Mouse (Mus musculus): ENCODE data around the gene Xrn2.
A peak's percentile ranks its signal among the peaks of the same experiment; 100 is the strongest.
"Not testable (repeated sequence)": the region's sequence is repeated elsewhere in the genome, so short reads cannot be mapped to it uniquely, and the experiment has no call there.

The Xrn2 gene

DNA sequence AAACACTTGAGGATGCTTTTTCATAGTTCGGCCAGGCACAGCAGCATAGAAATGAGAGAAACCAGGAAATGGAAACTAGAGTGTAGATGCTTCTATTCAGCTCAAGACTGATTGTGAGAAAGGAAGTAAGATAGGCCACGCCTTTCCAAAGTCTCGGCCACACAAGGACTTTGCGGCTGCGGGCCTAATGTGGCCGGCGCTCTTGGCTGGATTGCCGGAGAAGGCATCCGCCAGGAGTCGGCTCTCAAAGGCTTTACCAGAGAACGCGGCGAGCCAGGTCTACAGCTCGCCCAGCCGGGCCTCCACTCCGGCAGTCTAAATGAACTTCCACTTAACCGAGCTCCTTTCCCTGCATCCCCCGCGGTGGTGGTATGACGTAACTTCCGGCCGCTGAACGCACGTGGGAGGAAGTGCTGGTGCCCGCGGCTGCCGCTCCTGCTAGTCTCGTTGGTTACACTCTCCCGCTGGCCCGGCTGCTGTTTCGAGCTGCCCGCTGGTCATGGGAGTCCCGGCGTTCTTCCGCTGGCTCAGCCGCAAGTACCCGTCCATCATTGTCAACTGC is at the start of gene Xrn2:
Gene Xrn2, plus strand, starts transcription at position 374 of the 562 bp plus-strand sequence.
- peak; percentile 96 for DNase-seq (ENCODE audit: low read depth, low spot score)

DNA sequence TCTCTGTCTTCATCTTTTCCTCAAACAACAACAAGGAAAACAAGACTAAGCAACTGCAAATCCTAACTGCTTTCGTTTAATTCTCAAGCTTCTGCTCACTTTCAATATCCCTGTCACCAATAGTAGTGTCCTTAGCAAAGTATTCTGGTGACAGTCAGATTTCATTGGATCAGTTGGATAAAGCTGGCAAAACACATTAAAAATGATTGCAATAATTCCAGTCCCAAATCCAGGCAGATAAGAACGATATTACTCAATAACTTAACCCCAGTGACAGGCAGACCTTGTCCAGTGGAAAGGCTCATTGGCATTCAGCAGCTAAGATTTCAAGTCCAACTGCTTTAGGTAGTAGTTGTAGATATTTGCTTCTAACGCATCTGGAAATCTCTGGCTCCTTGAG is 37.8 kb upstream of the Xrn2 start:
- no peak for DNase-seq (ENCODE audit: low read depth, low spot score)

DNA sequence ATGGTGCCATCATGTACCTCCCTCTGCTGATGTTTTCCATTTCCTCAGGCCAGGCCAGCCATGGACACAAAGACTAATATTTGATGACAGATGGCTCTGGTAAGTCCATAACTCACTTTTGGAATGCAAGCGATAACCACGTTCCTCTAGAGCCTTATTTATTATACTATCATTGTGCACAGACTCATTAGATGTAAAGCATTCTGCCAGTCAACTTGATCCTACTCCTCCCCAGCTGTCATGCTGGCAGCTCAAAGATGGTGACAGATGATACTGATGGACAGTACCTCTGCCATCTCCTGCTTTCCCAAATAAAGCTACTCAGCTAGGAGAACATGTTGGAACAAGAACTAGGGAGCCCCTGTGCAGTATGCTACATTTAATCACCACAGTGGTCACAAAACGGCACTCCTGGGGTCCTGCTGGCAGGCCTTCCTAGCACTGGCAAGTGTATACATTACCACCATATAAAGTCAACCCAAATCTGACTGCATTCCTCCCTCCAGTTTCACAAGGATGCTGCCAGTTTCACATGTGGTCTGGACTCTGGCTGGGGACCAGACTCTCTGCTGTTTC is 37.3 kb upstream of the Xrn2 start:
- DNase-seq (ENCODE audit: low read depth, low spot score): no peak

DNA sequence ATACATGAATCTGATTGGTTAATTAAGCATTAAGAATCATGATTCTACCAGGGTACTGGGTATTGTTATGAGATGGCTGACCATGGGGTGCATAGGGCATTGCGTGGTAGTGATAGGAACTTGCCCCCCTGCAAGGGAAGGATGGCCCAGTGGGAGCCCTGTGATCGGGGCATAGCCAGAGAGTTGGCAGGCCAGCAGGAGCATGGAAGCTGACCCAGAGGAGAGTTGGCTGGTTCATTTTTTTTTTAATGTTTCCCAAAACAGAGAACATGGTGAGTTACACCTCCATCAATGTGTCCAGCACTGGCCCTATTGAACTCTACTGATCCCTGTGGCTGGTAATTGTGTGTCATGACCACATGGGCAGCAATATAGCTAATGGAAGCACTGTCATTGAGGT is 30.0 kb upstream of the Xrn2 start:
- no peak for DNase-seq (ENCODE audit: low read depth, low spot score)

DNA sequence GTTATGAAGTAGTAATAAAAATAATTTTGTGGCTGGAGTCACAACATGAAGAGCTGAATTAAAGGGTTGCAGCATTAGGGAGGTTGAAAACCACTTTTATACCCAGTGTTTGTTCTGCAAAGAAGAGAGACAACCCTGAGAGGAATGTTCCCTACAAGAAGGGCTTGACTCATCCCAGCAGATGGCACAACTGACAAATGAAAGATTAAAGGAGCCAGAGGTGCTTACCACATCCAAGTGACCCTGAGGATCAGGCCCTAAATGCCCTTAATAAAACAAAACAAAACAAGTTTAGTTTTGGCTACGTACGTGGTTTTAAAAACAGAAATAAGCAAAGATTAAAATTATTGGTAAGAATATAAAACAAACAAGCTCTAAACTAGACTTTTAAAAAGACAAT is 28.0 kb upstream of the Xrn2 start:
- DNase-seq (ENCODE audit: low read depth, low spot score): no peak

DNA sequence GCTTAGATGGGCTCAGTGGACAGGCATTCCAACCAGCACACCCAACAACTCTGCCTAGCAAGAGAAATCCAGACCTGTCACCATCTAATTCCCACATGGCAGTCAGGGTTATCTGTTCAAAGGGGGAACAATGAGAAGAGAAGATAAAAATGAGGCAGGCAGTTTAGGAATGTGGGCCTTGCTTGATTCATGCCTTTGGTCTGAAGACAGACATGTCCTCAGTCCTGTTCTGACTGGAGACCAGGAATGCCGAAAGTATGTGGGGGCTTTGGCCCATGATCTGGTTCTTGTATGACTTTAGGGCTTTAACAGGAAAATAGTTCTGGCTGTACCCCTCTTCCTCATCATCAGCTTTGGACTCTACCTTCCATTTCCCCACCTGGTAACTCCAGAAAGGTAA is 27.0 kb upstream of the Xrn2 start:
- DNase-seq (ENCODE audit: low read depth, low spot score): no peak

DNA sequence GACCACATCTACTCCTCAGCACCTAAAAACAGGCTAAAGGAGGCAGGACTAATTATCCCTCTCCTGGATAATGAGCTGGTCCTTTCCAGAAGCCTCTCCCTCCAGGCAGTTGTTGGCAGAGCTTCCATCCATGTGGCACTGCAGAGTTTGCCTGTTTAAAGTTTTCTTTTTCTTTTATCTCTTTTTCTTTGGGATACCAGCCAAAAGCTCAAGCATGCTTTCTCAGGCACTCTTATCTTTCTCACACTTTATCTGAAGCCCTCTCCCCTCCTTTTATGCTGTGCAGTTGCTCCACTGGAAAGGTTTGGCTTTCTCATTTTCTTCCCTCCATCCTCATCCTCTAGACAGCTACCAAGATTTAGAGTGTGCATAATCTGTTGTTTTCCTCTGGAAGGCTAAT is 26.4 kb upstream of the Xrn2 start:
- no peak for DNase-seq (ENCODE audit: low read depth, low spot score)

DNA sequence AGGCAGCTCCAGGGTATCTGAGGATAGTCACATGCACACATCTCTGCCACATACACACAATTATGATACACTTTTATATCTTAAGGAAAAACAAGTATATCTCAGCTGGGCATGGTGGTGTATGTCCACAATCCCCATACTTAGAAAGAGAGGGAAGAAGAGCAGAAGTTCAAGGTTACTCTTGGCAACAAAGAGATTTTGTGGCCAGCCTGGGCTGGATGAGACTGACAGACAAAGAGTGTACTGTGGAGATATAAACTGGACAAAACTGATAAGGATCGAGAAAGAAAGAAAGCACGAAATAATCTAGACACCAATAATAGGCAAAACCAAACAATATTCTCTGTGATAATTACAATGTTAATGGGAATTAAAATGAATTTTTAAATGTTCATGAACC is 5.5 kb upstream of the Xrn2 start:
- DNase-seq (ENCODE audit: low read depth, low spot score): no peak

DNA sequence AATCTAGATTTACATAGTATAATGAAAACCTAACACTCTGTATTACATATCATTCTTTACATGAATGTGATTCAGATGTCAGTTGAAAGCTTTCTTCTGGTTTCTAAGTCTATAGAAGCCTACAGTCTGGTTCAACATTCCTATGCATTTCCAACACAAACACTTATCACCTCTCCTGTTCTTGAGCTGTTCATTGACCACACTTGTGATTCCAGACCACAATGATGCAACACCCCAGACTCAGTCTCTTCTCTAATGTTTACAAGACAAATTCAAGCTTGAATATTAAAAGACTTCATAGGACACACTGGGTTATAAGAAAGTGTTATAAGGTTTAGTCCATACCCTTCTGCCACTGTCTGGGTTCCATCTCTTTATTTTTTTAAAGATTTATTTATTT is 3.7 kb upstream of the Xrn2 start:
- no peak for DNase-seq (ENCODE audit: low read depth, low spot score)

DNA sequence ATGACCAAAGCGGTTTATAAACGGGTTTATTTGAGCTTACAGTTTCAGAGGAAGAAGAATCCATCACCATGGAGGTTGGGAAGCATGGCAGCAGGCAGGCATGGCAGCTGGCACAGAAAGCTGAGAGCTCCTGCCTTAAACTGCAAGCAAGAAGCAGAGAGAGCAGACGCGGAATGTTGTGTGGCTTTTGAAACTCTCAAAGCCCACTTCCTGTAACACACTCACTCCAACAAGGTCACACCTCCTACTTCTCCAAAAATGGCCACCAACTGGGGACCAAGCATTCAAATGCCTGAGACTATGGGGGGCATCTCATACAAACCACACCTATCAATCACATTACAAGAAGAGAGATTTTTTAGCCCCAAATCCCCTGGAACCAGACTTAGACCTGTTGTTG is 2.7 kb upstream of the Xrn2 start:
- no peak for DNase-seq (ENCODE audit: low read depth, low spot score)

DNA sequence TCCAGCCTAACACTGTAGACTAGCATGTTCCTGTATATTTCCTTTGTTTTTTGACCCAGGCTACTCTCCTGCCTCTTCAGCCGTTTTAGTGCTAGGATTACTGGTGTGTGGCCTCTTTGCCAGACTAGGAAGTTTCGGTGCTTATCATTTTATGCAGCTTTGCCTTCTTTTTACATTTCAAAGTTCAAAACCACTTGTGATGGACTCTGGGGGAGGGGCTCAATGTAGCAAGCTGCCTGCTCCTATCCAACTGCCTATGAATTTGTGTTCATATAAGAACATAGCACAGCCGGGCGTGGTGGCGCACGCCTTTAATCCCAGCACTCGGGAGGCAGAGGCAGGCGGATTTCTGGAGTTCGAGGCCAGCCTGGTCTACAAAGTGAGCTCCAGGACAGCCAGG is 1.8 kb upstream of the Xrn2 start:
- DNase-seq (ENCODE audit: low read depth, low spot score): no peak

DNA sequence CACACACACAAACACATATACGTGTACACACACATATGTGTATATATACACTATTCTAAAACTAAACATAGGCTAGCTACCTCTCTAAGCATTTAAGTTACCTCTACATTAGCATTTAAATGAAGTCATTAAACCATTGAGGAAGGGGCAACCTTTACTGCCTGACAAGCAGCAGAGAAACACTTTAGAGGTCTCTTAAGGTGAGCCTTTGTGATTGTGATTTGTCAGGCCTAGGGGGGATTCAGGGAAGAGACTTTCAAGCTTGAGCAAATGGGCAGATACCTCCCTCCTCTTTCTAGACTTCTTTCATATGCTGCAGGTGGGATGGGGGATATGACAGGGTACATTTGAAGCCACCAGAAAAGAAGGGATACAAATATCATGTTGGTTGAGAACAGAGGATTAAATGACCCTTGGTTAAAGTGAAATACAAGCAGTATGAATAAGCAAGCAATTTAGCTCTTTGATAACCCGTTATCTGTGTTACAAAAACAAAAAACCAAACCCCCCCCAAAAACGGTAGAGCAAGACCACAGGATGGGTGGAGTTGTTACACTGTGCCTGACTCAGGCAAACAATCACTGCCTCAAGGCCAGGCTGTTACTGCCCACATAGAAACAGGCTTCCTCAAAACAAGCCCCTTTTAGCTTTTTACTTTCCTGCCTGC is 1.2 kb upstream of the Xrn2 start:
- no peak for DNase-seq (ENCODE audit: low read depth, low spot score)

DNA sequence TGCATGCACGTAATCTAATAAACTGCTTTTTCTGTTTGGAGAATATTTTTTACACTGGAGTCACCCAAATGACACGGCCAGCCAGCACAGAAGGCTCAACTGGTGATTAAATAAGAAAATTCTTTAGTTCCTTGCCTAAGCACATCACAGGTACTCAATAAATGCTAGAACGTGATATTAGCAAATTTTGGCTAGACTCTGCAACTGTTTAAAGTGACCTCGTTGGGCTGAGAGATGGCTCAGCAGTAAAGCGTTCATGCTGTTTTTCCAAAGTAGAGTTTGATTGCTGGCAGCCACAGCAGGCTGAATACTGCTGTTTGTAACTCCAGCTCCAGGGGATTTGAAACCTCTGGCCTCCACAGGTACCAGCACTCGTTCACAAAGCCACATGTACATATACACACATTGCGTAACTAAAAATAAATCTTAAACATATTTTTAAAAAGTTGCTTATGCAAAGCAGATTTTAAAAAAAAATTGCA is 614 bp upstream of the Xrn2 start:
- DNase-seq (ENCODE audit: low read depth, low spot score): no peak

DNA sequence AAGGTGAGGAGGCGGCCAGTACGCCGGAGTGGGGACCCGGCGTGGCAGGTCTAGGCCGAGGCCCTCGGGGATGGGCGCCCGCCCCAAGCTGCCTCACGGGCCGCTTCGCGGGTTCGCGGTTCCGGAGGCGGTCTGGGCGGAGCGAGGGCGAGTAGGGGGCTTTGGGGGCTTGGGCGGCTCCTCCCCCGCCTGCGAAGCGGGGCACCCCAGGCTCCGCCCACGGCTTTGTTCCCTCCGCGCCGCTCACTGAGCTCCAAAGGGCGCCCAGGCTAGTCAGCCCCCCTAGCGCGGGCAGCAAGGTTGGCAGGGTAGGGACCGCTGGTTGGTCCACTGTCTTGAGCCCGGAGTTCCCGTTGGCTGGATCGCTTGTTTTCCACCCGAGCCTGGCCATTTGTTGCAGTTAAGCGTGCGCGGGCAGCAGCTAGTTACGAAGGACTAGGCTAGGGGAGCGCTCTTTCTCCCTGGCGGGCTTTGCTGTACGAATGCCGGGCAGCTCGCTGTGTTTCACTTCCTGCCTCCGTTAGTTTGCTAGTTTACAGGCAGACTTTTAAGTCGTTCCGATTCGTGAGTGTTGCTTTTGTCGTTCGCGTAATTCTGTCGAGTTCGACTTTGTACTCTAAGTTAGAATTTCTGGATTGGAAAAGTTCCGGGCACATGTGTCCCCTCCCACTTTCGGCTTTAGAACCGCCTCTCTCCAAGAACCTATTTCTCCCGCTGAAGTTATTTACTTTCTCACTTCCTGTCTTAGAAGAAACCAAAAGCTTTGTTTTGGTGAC is 586 bp downstream of the Xrn2 start:
- peak; percentile 33 for DNase-seq (ENCODE audit: low read depth, low spot score)

DNA sequence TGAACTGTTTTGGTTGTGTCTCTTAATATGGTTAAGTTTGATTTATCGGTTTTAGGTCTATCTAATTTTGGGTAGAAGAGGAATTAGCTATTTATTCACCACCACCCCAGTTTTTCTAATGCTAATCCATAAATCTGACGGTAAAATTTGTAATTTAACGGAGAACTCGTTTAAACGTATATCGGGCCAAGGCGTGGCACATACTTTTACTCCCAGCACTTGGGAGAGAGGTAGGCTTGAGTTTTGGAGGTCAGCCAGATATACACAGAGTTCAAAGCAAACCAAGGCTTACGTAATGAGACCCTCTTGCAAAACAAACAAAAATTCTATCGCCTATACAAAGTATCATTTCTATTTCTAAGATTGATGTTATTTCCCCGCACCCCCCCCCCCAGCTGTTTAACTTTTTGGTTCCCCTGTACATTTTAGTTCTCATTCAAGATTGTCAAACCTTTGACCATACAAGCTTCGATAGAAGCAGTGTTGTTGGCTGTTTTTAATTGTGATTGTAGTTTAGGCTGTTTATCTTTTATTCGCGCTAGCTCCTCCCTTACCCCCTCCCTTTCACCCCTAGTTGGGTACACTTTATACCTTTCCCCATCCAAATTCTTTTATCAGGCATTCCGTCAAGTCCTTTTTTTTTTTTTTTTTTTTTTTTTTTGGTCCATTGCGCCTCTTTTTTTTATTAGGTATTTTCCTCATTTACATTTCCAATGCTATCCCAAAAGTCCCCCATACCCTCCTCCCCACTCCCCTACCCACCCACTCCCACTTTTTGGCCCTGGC is 1.5 kb downstream of the Xrn2 start:
- DNase-seq (ENCODE audit: low read depth, low spot score): no peak

DNA sequence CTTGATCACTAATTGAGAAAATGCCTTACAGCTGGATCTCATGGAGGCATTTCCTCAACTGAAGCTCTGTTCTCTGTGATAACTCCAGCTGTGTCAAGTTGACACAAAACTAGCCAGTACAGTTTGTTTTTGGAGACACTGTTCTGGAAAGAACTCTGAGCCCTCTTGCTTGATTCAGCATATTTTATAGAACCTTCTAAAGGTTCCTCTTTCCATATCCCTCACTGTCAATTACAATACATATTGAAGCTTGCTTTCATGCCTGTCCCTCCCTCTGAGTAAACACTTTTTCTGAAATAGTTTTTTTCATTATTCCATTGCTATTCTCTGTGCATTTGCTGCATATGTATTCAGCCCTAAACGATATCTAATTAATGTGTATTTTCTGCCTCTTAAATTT is 9.2 kb downstream of the Xrn2 start:
- not testable (repeated sequence) for DNase-seq (ENCODE audit: low read depth, low spot score)

DNA sequence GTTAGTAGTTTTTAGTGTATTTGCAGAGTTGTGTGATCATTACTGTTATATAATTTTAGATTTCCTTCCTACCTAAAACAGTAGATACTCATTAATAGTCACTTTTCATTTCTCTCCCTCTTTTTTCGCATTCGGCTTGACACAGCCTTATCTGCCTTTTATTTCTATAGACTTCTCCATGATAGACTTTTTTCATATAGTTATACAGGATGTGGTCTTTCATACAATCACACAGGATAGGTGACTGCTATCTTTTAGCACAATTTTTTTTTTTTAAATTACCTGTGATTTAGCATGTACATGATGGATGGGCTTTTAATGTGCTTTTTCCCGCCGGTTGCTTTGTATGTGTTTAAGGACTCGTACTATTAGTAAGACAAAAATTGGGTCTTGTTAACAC is 10.3 kb downstream of the Xrn2 start:
- no peak for DNase-seq (ENCODE audit: low read depth, low spot score)

DNA sequence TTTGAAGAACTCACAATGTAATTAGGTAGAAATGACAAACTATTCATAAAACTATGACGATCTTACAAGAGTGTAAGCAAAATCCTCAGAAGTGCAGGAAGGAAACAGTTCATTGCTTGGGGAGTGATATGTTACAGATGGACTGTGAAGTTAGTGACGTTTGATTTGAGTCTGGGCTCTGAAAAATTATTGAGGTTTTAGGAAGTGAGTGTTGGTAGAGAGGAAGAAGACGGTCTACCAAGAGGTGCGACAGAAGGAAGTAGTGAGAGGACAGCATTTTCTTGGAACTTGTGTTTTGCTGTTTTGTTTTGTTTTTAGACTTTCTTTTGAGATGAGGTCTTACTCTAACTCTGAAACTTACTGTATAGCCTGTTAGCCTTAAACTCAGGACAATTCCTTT is 10.8 kb downstream of the Xrn2 start:
- no peak for DNase-seq (ENCODE audit: low read depth, low spot score)

DNA sequence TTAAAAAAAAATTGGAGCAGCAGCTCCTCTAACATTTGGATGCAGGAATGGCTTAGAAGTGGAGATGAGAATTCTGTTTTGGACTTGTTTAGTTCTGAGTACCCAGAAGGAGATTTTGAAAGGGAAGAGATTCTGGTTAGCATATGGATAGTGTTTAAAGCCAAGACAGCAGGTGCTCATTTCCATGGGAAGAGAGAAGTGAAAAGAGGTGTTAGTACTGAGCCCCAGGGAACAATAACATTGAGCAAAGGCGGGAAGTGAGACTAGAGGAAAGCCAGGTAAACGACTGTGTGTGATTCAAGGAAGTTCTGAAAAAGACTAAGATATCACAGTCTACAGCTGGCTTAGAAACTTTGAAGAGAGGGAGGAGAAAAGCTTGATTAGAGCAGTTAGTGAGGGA is 20.3 kb downstream of the Xrn2 start:
- DNase-seq (ENCODE audit: low read depth, low spot score): no peak

DNA sequence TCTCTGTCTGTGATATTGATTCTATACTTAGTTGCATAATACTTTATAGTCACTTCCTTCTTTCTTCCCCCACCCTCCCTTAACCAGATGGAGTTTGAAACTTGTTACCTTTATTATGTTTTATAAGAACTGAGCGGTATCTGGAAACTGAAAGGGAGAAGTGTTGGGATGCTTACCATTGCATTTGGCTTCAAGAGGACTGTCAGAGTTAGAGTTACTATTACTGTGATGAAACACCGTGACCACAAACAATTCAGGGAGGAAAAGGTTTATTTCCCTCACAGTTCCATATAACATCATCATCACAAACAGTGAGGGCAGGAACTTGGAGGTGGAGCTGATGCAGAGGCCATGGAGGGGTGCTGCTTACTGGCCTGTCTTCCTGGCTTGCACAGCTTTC is 23.1 kb downstream of the Xrn2 start:
- DNase-seq (ENCODE audit: low read depth, low spot score): no peak

DNA sequence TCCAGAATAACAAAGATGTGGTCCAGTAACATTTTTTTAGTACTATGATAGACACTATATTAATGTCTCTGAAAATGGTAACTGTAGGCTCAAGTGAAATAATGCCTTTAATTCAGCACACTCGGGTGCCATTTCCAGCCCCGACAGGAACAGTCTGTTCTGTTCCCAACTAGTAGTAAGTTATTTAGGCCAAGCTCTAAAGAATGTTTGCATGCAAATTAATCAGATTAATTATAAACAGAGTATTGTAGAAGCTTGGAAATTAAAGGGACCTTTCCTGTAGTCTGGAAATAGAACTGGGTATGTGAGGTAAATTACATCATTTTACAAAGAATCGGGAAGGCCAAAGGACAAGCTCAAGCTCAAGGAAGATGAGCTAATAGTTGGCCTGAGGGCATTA is 34.3 kb downstream of the Xrn2 start:
- no peak for DNase-seq (ENCODE audit: low read depth, low spot score)
